Mouse (Mus musculus): ENCODE data around the gene Parvb.

DNA sequence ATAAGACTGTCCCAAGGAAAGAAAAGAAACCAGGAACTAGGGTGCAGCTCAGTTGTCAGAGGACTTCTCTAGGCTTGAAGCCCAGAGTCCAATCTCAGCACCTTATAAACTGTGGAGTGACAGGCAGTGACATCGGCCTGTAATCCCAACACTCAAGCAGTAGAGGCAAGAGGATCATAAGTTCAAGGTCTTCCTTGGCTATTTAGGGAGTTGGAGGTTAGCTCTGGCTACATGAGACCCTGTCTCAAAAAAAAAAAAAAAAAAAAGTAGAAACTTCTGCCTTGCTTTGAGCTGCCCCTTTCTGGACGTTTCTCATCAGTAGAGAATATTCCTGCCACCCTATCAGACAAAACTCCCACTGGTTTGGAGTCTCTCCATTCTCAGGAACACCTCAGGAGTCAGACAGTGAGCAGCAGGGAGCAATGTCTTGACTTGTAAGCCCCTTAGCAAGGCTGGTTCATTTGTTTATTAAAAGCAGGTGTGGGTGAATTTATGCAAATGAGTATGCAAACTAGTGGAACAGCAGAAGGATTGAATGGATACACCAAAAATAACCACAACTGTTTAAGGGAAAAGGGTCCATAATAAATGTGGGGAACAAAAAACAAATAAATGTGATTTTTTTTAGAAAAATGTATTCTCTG, 42.8 kb upstream of the Parvb start:
- no peak for TF ChIP-seq MAX (IDR thresholded peaks at IDR 0.05; ENCODE audit: low read length)
- no peak for TF ChIP-seq HCFC1 (IDR thresholded peaks at IDR 0.05; ENCODE audit: low read depth, low read length)

Data from MEL (cell line).